Mouse (Mus musculus): ENCODE results near the gene Slc2a5.

Gene Slc2a5

DNA sequence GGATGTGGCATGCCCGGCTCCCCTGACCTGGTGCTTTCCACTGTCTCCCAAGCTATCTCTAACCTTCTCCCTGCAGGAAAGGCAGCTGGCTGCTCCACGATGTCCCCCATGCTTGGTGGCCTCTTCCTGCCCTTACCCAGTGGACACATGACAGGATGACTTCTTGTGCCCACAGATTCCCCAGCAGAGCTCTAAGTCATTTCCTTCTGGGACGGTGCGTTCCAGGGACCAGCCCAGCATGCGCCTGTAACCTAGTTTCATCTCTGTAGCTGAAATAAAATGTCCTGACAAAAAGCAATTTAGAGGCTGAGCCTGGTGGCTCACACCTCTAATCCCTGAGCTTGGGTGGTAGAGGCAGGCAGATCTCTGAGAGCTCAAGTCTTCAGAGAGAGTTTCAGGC, 12.4 kb upstream of the Slc2a5 start:
- DNase-seq, result no peak

DNA sequence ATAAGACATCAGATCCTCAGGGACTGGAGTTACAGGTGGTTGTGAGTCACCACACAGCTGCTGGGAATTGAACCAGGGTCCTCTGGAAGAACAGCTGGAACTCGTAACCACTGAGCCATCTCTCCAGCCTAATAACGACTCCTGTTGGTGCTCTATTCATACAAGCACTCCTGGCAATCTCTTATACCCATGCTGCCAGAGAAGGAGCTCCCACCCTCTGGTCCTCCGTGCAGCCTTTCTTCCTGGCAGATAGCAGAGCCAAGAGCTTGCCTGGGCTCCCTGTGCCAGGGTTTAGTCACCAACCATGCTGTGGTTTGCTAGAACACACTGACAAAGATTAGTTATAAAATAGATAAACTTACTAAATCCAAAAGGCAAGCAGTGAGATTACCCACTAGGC, 9.4 kb upstream of the Slc2a5 start:
- DNase-seq, result no peak

DNA sequence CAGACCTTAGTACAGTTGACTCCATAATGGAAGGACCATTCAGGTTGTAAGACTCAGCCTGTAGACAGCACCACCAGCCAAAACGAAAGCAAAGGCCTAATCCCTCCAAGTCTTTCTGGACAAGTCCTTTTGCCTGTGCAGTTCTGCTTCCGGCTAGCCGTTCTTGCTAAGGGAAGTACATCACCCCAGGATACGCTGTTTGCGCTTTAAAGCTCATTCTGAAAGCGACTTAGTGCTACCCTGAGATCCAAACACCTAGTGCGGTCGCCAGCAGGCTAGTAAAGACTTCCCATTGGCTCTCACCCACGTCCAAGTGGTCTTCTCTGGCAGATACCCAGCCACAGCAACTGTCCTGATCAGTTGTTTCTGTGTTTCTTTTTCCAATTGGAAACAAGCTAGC, 8.7 kb upstream of the Slc2a5 start:
- DNase-seq, result no peak

DNA sequence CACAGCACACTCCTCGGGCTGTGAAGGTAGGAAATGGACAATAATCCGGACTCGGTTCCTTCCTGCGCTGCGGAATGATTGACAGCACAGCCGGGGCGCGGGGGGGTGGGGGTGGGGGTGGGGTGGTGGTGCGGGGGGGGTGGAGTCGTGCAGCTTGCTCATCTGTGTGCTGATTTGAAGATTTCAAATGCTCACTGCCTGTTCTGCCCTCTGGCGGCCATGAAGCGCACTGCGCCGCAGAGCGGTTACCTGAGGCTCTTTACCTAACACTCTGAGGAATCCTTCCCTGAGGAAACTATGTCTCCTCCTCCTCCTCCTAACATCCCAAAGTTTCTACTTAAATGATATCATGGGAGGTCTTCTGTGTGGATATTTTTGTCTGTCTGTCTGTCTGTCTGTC, 6.2 kb upstream of the Slc2a5 start:
- peak; percentile 86 for DNase-seq

DNA sequence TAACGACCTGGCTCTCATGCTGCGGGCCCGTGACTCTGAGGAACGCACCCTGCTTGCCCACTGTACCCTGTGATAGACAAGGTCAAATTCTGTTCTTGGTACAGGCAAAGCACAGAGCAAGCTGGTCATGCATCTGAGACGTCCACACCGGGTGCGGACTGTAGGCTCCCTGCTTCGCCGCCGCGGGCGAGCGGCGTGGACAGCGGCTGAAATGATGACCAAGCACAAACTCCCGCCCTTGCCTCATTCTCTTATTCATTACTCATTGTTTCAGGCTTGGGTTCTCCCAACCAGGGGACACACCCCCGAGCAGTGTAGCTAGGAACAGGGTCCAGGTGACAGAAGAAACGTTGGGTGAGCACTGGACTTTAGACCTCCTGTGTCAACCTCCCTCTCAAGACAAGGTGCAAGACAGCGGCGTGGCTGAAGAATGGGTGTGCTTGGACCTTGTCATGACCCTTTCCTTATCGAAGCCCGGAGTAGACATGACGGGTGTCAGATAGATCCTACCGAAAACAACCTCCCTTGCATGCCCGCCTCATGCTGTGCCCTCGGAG, 4.5 kb upstream of the Slc2a5 start:
- peak; percentile 52 for DNase-seq

DNA sequence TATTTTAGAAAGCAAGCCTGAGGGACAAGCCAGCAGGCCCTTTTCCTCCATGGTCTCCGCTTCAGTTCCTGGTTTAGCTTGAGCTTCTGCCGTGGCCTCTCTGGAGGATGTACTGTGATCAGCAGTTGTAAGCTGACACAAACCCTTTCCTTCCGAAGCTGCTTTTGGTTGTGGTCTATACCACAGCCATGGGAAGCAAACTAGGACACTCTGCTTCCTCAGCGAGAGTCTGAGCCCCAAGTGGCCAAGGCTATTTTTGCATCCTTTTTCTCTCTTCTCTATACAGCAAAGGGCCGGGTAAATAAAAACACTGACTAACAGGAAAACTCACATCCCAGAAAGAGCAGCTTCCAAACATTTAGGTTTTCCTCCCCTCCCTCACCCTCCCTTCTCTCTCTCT, 1.8 kb upstream of the Slc2a5 start:
- DNase-seq, result no peak

DNA sequence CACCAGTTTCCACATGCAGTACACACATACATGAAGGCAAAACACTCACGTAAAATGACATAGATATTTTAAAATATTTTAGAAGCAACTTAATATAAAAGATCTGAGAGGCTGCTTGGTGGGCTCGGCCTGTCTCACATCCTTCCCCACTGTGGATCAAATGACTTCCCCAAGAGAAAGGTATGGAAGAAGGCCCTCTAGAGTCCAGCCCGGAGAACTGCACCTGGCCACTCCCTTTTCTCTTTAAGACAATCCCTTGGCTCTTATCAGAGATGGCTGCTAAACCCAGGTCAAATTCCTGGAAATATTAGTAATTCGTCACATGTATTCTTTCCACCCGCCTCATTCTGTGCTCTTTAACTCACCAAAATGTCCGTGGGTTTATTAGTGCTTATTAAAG, 920 bp upstream of the Slc2a5 start:
- DNase-seq, result no peak

DNA sequence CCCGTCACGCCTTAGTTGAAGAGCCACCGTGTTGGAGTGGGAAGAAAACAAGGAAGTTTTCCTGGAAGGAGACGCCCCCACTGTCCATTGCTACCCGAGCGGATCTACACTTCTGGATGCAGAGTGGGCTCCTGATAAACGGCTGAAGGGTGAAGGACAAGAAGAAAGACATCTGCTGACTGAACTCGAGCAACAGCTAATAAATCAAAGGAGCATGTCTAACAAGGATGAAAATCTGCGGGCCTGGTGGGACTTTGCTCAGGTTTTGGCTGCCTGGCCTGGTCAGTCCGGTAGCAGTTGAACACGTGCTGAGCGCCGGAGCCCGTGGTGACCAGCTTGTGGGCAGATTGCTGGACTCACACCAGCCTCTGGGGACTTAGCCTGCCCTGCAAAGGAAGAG, 557 bp downstream of the Slc2a5 start:
- DNase-seq, result peak; percentile 81

DNA sequence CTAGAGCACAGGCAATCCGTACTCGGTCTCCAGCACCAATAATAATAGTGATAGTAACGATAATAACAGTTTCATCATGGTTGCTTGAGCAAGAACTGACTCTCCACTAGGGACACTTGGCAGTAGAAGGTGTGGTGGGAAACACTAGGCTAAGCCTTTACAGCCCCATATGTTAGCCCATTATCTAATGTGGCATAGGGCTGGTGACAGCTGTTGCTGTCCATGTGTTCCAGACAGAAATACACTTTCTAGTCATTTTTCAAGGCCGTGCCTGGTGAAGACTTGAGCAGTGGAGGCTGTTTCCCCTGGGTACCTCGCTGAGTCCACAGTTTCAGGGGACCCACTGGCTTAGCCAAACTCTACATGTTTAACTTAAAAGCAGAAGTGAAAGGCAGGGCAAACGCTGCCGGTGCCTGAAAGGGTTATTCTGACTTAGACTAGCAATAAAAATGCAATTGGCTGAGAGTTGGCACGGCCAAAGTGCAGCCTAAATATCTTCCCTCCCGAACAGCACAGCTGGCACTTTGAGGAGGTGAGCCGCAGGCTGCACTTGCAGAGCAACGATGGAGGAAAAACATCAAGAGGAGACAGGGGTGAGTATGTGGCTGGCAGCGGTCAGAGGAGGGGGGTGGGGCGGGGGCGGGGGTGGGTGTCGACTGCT, 1.2 kb downstream of the Slc2a5 start:
- DNase-seq, result peak; percentile 75

DNA sequence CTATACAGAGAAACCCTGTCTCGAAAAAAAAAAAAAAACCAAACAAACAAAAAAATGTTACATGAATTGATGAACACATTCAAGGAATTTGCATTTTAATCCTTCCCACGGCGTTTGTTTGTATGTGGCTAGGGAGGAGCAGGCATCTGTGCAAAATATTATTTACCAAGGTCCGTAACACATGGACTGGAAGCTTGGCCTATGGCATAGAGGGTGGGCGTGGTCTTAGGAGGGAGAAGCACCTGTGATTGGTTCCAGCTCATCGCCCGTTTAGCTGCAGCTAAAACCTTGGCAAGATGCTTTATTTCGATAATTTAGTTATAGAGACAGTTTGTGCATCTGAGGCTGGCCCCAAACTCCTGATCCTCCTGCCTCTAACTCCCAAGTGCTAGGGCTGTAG, 2.3 kb downstream of the Slc2a5 start:
- DNase-seq, result no peak

DNA sequence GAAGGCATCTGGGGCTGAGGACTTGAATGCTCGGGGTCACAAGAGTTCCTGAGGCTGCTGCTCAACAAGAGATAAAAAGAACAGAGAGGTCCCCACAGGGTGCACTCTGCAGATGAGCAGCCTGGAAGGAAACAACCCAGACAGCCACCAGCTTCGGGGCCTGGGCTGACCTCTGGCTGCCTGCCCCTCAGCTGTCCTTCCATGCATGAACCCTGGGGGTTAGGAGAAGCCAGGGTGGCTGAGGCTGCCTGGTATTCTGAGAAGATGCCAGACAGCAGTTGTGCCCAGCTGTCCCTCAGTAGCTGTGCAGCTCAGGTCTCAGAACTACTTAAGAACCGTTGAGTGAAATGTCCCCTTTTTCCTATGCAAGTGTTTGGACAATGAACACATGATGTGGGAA, 3.4 kb downstream of the Slc2a5 start:
- DNase-seq, result no peak

DNA sequence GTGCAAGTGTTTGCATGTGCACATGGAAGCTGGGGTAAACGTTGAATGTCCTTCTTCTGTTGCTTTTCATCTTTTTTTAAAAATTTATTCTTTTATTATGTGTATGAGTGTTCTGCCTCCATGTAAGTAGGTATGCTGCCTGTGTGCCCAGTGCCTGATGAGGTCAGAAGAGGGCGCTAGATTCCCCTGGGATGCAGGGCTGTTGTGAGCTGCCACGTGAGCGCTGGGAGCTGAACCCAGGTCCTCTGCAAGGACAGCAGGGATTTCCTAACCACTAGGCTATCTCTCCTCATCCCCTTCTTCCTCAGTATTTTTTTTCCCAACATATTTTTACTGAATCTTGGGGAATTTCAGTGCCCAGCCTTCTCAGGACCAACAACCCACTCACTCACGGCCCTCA, 7.3 kb downstream of the Slc2a5 start:
- no peak for DNase-seq

DNA sequence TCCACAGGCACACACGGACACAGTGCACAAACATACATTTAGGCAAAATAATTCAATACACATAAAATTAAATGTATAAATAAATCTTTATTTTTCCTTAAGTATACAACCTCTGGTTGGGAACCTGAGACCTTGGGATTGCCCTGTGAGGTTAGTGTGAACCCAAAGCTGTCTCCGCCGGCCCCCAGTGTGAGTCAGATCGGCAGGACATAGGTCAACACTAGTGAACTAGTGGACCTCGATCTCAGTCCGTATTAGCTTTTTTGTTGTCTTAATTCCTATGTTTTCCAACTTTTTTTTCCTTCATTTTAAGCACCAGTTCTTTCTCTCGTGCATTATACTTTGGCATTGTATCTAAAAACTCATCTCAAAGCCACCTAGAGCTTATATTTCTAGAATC, 8.8 kb downstream of the Slc2a5 start:
- no peak for DNase-seq

DNA sequence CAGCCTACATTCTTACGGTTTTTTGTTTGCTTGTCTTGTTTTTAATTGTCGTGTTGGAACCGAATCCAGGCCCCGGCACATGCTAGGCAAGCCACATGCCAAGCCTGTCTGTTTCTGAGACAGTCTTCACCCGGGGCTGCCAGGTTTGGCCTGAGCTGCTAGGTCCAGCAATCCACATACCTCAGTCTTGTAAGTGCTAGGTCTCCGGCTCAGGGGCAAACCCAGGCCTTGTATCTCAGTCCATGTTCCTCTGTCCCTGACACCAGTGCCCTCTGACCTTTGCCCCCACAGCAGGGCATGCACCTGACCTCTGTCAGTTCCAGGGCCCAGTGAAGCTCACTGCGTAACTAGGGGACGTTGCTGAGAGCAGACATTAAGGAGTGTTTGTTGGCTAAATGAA, 9.5 kb downstream of the Slc2a5 start:
- DNase-seq, result peak; percentile 41

DNA sequence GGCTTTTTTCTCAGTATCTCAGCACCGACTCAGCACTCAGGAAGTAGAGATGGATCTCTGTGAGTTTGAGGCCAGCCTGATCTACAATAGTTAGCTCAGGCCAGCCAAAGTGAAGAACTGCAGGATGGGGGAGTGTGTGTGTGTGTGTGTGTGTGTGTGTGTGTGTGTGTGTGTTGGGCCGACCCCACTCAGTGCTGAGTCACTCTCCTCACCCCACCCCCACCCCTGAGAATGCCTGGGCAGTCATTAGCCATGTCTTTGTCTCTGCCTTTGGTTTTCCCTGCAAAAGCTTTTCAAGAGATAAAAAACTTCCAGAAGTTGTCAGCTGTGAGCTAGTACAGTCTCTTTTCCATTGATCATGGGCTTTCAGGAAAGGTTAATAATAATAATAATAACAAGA, 11.6 kb downstream of the Slc2a5 start:
- no peak for DNase-seq

DNA sequence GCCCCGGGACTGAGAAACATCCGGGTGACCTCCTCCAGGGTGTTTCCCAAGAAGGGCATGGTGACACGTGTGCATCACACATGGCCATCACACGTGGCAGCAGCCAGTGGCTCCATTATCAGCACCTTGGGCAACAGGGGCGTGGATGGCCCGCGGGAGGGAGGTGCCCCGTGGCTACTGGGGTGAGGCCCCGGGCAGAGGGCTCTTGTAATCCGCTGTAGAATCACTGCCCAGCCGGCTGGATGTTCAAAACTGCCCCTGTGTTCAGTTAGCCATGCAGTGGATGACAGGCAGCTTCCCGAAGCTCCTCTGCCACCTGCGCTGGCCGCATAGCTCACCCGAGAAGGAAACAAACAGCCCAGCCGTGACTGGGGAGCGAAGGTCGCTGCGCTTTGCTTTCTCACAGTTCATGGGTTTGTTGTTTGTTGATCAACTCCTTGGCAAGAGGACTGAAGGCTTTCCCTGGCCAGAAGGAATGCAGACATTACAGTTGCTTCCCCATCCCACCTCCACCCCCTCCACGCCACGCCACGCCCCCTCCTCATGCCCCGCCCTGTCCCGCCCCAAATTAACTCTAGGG, 13.7 kb downstream of the Slc2a5 start:
- peak; percentile 83 for DNase-seq

DNA sequence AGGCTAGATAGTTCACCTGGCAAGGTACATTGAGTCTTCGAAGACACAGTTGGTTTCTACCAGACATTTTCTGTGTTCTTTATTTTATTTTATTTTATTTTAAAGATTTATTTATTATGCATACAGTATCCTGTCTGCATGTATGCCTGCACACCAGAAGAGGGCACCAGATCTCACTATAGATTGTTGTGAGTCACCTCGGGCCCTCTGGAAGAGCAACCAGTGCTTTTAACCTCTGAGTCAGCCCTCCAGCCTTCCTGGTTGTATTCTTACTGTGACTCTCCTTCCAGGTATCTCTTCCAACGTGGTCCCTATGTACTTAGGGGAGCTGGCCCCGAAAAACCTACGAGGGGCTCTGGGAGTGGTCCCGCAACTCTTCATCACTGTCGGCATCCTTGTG, 16.2 kb downstream of the Slc2a5 start:
- no peak for DNase-seq

DNA sequence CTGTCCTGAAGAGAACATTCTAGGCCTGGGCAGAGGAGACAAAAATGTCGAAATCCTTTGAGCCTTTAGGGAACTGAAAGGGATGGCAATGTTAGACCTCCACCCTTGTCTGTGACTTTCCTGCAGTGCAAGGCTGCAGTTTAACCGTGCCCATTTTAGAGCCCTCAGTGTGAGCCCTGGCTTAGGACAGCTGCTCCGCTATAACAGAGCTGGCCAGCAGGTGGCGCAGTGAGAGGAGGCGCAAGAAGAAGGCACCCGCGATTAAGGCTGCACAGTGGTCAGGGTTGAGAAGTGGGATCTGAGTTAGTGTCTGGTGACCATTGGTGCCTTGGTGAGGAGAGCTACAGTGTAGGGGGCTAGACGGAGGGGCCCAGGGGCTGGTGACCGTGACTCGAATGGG, 17.6 kb downstream of the Slc2a5 start:
- DNase-seq, result peak; percentile 80

DNA sequence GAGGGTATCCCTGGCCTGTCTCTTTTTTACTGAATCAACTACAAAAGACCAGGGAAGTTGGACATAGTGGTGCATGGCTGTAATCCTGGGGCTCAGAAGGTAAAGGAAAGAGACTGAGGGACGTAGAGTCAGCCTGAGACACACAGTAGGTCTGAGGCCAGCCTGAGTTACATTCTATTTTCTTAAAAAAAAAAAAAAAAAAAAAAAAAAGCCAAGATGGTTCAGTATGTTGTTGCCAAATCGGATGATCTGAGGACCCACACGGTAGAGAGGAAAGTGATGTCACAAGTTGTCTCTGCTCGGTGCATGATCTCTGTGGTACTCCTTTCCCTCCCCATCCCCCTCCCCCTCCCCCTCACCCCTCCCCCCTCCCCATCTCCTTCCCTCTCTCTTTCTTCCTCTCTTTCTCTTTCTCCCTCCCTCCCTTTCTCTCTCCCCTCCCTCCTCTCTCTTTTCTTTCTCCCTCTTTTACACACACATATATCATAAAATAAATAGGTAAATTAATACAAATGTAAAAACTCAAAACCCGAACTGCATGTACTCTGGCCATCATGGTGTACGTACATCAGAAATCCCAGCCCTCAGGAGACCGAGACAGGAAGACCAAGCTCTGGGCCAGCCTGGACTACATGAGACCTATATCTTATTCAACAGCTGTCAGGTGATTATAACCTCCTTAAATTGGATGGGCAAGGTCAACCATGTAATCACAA, 18.4 kb downstream of the Slc2a5 start:
- no peak for DNase-seq

DNA sequence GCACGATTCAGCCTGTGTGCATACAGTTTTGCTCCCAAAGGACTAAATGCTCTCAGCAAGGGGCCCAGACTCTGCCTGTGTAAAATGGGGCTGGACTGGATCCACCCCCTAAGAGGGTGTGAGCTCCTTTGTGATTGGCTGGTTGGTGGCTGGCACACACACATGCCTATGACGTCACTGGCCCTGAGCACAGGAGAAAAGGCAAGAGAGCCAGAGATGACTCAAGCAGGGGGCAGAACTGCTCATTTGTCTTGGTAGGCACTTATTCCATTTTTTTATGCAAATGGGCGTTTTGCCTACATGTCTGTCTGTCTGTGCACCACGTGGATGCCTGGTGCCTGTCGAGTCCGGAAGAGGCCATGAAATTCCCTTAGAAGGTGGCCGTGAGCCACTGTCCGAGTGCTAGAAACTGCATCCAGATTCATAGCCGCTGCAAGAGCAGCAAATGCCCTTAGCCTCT, 19.0 kb downstream of the Slc2a5 start:
- DNase-seq, result peak; percentile 49

DNA sequence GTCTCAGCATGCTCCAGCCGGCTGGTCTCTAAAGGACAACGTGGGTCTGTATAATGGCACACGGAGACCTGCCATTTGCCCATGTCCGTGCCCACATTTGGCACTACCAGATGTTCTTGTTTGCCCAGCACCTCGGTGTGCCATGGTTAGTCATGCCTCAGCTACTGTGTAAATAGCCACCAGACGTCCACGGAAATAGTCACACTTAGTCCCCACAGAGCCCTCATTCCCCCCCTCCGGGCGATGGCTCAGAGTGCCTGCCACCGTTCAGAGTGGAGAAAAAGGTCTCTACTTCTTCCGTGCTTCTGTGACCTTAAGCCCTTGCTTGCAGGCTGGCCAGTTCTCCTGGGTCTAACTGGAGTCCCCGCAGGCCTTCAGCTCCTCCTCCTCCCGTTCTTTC, 20.0 kb downstream of the Slc2a5 start:
- no peak for DNase-seq

DNA sequence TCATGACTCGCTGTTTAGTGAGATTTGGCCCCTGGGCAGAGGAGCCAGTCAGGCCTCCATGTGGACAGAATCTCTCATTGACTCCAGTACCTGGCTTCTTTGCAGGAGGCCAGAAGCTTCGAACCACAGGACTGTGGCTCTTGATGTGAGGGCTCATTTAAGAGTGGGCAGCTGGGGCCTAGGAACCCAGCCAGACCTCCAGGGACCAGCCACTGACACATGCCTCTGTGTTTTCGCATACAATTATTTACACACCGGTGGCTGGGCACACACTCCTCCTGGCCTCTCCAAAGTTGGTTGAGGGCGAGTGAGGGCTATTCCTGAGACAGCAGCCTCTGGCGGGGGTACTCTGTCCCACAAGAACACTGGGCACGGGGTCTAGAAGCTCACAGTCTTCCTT, 21.3 kb downstream of the Slc2a5 start:
- DNase-seq, result no peak

DNA sequence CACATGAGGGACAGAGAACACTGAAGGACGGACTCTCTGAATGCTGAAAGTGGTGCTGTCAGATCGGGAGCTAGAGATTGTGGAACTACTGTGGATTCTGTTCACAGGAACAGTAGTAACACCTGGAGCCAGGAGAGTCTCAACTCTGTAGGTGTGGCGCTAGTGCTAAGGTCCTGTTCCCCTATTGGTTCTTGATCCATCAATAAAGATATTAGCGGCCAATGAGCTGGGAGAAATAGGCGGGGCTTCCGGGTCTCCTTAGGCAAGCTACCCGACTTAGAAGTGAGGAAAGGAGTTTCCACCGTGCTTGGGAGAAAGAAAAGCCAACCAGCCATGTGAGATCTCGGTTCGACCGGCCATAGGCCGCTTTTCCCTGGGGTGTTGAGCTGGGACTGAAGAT, 25.2 kb downstream of the Slc2a5 start:
- DNase-seq, result no peak

DNA sequence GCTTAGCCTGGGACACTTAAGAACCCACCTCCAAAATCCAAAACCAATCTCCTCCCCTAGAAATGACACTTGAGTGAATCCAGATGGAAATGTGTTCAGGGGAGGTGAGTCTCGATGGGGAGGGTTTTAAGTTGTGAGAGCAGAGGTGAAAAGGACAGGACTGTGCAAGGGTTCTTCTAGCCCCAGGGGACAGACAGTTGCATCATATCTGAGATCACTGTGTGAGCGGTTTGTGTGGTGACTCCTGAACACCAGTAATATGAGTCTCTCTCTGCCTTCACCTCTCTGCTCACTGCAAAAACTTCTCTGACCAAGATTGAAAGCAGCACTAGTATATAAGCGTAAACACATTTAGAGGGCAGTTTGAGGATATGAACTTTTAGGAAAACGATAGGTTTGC, 27.2 kb downstream of the Slc2a5 start:
- DNase-seq, result no peak
